30 mouse cellular contexts compared by ENCODE assay signal in genomic region chr14:24896681-24897080, GRCm38 (mm10).
"Had no signal": no experiment of that assay in that cellular context is flagged by ENCODE, and none has a peak within 500 bp of the region (broad histone marks: within the 10 kb centered on the region; RNA-seq: fewer than 3 reads in every experiment).

No protein-coding gene starts in this region.

- H3K4me1 ChIP-seq: liver, embryonic 12.5 days; liver, embryonic 13.5 days; liver, embryonic 15.5 days; megakaryocyte, embryonic 14.5 days; neural tube, embryonic 12.5 days had no signal

- DNase-seq: left cerebral cortex, postnatal 4 days; liver; liver, embryonic 13.5 days; liver, postnatal 0 days; lung, adult 18-20 months; lung, adult 2 months; lung, embryonic 14.5 days; lung, postnatal 10 days; lung, postnatal 14 days; lung, postnatal 36 days; lung, postnatal 4 days; midbrain, embryonic 14.5 days had no signal

- H3K27me3 ChIP-seq: limb, embryonic 12.5 days; limb, embryonic 13.5 days; limb, embryonic 15.5 days; liver, embryonic 12.5 days; liver, embryonic 13.5 days; liver, embryonic 15.5 days; lung, embryonic 15.5 days; midbrain, embryonic 12.5 days; midbrain, embryonic 13.5 days; midbrain, embryonic 15.5 days; neural tube, embryonic 12.5 days had no signal

- ATAC-seq: liver, embryonic 12.5 days; liver, postnatal 0 days; lung, postnatal 0 days; midbrain, embryonic 13.5 days; midbrain, embryonic 15.5 days; midbrain, embryonic 16.5 days had no signal

- H3K36me3 ChIP-seq: limb, embryonic 10.5 days; limb, embryonic 12.5 days; limb, embryonic 13.5 days; limb, embryonic 15.5 days; liver, embryonic 12.5 days; liver, embryonic 13.5 days; liver, embryonic 15.5 days; lung, embryonic 15.5 days; midbrain, embryonic 12.5 days; midbrain, embryonic 13.5 days; midbrain, embryonic 15.5 days; neural tube, embryonic 12.5 days had no signal

- H3K9me3 ChIP-seq: limb, embryonic 10.5 days; limb, embryonic 12.5 days; limb, embryonic 15.5 days; liver, embryonic 12.5 days; liver, embryonic 13.5 days; liver, embryonic 15.5 days; lung, embryonic 15.5 days; megakaryocyte, embryonic 14.5 days; midbrain, embryonic 12.5 days; midbrain, embryonic 13.5 days; midbrain, embryonic 15.5 days; neural tube, embryonic 12.5 days had no signal

- H3K9ac ChIP-seq: limb, embryonic 12.5 days; limb, embryonic 13.5 days; limb, embryonic 15.5 days; liver, embryonic 12.5 days; liver, embryonic 13.5 days; liver, embryonic 14.5 days; liver, embryonic 15.5 days; liver, postnatal 0 days; lung, embryonic 14.5 days; lung, embryonic 15.5 days; midbrain, embryonic 12.5 days; midbrain, embryonic 13.5 days; midbrain, embryonic 15.5 days; neural tube, embryonic 12.5 days had no signal

- H3K4me2 ChIP-seq: limb, embryonic 12.5 days; limb, embryonic 13.5 days; limb, embryonic 15.5 days; liver, embryonic 11.5 days; liver, embryonic 12.5 days; liver, embryonic 13.5 days; liver, embryonic 15.5 days; lung, embryonic 14.5 days; lung, embryonic 15.5 days; midbrain, embryonic 12.5 days; midbrain, embryonic 13.5 days; midbrain, embryonic 15.5 days; neural tube, embryonic 12.5 days had no signal

- H3K27ac ChIP-seq: limb, embryonic 12.5 days; limb, embryonic 15.5 days; liver, embryonic 12.5 days; liver, embryonic 13.5 days; liver, embryonic 14.5 days; liver, embryonic 15.5 days; lung, embryonic 15.5 days; macrophage; midbrain, embryonic 12.5 days; midbrain, embryonic 13.5 days; midbrain, embryonic 15.5 days; neural tube, embryonic 12.5 days had no signal

- H3K4me3 ChIP-seq: limb, embryonic 10.5 days; limb, embryonic 12.5 days; limb, embryonic 13.5 days; limb, embryonic 15.5 days; liver, embryonic 12.5 days; liver, embryonic 13.5 days; liver, embryonic 15.5 days; lung, embryonic 15.5 days; megakaryocyte, embryonic 14.5 days; midbrain, embryonic 12.5 days; midbrain, embryonic 13.5 days; midbrain, embryonic 15.5 days; myocyte; neural tube, embryonic 12.5 days had no signal
